Mouse (Mus musculus) gastrocnemius, postnatal 14 days (tissue): ENCODE measurements at regions not wholly inside any gene's neighbourhood (a gene's known extent, or its start where the extent isn't known, plus 50 kb on each side); places are given as distances from the start of the nearest gene placed in this dataset.

Experiments
- DNase-seq: peaks from one replicate; pipeline ENCODE4 v3.0.0; 2021; ENCODE audit warnings: mixed read lengths
- intact Hi-C: fragments of 180-260 bp; cut with DNase I; formaldehyde crosslinking; loops from one replicate; pipeline ENCODE4 v1.15.1; 2025; ENCODE audit warnings: low total_unique reads

DNA sequence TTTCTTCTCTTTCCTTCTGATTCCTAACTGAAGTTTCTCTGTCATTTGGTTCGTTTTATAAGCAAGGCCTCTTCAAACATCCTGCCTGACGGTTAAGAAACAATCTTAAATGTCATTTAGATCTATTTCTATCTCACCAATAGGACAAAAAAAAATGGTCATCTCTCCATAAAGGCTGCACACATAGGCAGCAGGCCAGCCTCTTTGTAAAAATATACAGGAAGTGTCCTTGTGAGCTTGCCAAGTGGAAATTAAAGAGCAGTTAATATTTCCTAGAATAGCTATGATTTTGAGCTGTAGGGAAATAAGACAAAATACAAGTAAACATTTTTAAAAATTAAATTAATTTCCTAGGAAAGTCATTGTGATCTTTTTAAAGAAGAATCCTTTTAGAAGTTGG is 70.6 kb upstream of the Apob start:
- intact Hi-C loops = no loop called here
- no peak for DNase-seq

DNA sequence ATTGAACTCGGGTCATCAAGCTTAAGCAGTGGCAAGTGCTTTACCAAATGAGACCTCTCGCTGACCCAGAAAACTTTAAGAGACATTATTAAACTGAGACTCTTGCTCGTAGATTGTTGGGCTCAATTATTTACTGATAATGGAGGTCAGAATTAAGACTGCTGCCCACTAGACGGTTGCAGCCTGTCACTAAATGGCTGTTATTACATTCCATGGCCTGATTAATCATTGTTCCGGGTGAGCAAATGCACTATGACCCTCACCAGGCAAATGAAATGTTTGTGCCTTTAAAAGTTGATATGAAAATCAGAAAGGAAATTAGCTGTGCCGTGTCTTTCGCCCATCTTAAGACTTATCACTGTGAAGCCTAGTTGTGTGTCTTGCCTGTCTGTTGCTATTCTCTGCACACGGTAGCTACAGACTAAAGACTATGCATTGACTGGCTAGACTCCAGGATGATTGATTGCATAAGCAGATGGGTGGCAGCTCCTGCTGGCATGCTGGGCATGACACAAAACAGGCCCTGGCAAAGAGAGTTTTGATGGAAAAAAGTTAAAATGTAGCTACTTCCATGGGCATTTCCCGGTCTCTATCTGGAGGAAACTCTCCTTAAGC is 67.6 kb upstream of the Apob start:
- intact Hi-C loops = no loop called here
- no peak for DNase-seq

DNA sequence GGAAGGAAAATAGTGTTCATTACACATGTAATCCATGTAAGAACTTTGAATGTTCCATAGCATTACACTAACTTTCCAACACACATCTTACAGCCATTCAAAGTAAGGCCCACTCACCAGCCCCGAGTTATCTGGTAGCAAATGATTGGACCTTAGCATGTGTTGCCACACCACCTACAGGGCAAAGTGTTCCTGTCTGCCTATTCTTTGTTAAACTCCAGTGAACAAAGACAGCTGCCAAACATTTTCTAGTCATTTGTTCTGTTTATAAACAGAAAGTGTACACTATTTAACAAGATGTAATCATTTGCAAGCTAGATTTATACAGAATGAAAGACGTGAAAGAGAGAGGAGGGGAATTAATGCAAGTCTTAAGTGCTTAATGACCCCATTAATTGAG is 66.9 kb upstream of the Apob start:
- intact Hi-C loops = no loop called here
- no peak for DNase-seq

DNA sequence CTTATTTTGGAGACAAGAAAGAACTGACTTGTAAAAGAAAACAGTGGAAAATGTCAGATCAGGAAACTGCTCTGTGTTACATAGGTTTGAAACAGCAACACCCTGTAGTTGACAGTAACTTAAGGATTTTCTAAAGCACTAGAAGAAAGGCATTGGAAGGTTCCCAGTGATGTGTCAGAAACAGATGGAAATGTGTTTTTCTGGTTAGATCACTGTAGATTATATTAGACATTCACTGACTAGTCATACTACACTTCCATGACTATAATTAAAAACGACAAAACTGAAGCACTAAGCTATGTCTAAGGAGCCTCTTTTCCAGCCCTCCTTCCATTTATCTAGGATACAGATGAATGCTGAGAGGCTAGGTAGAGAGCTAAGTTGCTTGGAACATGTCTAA is 59.1 kb upstream of the Apob start:
- no peak for DNase-seq
- intact Hi-C loops = no loop called here

DNA sequence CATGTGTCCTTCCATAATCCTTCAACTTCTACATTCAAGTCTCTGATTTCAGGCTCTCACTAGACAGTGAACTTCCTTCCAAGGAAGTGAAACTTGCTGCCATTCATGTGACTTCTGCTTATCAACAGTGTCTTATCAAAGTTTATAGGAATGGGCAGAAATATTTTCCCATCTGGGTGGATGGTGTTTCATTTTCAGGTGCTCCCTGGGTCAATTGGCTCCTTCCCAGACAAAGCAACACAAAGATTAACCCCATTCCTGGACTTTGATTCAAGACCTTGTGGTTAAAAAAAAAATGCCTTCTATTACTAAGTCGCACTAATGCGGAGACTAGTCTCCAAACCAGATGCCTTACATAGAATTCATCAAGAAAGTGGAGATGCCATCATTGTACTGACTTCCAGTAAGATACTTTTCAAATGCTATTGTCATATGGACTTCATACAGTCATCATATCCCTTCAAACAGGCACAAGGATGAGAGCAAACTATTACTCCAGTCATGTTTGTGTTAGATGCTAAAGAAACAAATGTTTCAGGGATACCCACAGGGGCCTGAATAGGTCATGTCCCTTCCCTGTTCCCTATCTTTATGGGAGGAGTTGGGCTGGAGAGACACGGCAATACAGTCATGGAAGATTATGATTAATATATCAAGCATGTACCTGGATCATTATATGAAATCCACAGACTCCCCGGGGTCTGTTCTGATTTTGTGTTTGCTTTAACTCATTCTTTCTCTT is 58.3 kb upstream of the Apob start:
- intact Hi-C loops = no loop called here

DNA sequence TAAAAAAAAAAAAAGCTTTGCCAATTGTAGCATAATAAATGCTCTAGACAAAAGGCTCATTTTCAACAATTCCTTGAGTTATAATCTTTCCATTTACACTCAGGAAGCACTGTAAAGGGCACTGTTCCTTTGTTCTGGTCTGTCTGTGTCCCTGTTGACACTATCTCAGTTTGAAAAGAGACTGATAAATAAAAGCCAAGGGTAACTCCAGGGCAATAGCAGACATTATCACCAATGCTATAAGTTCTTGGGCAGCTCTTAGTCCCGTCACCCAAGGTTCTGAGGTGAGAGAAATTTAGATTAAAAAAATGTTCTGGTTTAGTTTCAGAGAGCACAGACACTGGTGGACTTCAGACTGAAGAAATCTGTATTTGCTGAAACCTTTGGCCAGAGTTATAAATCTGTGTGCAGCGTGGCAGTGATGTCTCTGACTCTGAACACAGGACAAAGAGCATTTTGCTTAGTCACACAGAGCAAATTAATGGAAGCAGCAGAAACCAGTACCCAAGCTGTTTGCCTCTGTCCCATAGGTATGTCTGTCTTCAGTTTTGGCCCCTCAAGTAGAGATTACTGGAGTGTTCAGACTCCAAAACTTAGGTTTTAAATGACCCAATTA is 57.6 kb upstream of the Apob start:
- intact Hi-C loops = no loop called here
- no peak for DNase-seq

More for the DNA sequence above, 58.3 kb upstream of the Apob start:
- DNase-seq = no peak

DNA sequence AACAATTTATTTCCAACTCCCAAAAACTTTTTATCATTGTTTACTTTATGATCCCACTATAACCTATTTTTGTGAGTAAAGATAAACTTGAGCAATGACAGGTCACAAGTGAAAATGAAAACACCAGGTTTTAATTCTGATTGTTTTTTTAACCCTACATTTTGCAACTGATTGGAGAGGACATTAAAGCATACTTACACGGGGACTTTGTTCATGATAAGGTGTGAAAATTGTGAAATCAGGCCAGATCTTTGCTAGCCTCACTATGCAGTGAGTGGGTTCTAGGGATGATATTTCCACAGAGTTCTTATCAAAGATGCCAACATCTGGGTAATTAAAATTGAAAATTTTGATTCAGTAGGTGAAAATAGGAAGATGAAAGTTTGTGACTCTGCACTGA is 56.6 kb upstream of the Apob start:
- DNase-seq = no peak
- intact Hi-C loops = no loop called here
